Mouse (Mus musculus) cortical plate, adult 2 months (tissue): ENCODE measurements around the gene Aggf1. TPM values are rescaled to one million over a fixed set of nuclear protein-coding genes. Genes with fewer than 3 reads are reported as not detected.

Source experiments
- H3K27ac ChIP-seq: fragments of 200-500 bp; 2 replicates; pipeline ENCODE4 v1.5.1; 2012; ENCODE audit warnings: low read length, control low read depth, inconsistent platforms; ENCODE audit not compliant: insufficient read depth
- H3K4me1 ChIP-seq: fragments of 200-500 bp; 2 replicates; pipeline ENCODE4 v1.6.1; 2011; ENCODE audit warnings: low read length; ENCODE audit not compliant: control insufficient read depth, insufficient read depth
- H3K4me3 ChIP-seq: fragments of 200-500 bp; 2 replicates; pipeline ENCODE4 v1.5.1; 2011; ENCODE audit warnings: mild to moderate bottlenecking, low read length, control low read depth; ENCODE audit not compliant: insufficient read depth
- CTCF ChIP-seq: fragments of 200-500 bp; IDR thresholded peaks from 2 replicates; pipeline ENCODE4 v1.5.1; 2011; ENCODE audit warnings: mild to moderate bottlenecking, control low read depth, low read length; ENCODE audit not compliant: insufficient read depth; ENCODE audit errors: extremely low read depth
- POLR2A ChIP-seq: fragments of 200-500 bp; IDR thresholded peaks from 2 replicates; pipeline ENCODE4 v1.6.1; 2011; ENCODE audit warnings: mild to moderate bottlenecking, low read length, control low read depth; ENCODE audit not compliant: insufficient read depth; ENCODE audit errors: extremely low read depth
- polyA plus RNA-seq: library from polyadenylated mRNA; depleted of rRNA; stranded (reverse); fragments of >200 nt; gene quantifications from 2 replicates; pipeline ENCODE4 v1.2.3, GENCODE M21; 2012

The Aggf1 gene
- polyA plus RNA-seq, 1 experiment, result 39.4 TPM

- no peak overlapping the region for H3K27ac ChIP-seq
- no peak overlapping the region for H3K4me3 ChIP-seq
- H3K4me1 ChIP-seq, result no peaks in the 10 kb centered on the region
- TF ChIP-seq POLR2A (no peak), CTCF (no peak)
These were observed 39.0 kb downstream of the Aggf1 start for GRCm38 (mm10) chr13:95336122-95336677.

GRCm38 (mm10) chr13:95332086-95332899 is 42.9 kb downstream of the Aggf1 start:
- no peak for TF ChIP-seq POLR2A
- TF ChIP-seq CTCF, result no peak
- Histone ChIP-seq H3K4me3 (no peak overlapping the region), H3K27ac (no peak overlapping the region), H3K4me1 (no peaks in the 10 kb centered on the region)

- H3K27ac ChIP-seq, result no peak overlapping the region
- peaks cover 3% of the 10 kb centered on the region; the same call in 1 of the 2 replicates for H3K4me1 ChIP-seq
- no peak overlapping the region for H3K4me3 ChIP-seq
- TF ChIP-seq CTCF (0 out of 2 replicates have a peak, but pooled peaks have one; percentile 2), POLR2A (no peak)
These were observed 44.6 kb downstream of the Aggf1 start for GRCm38 (mm10) chr13:95330507-95330906.

GRCm38 (mm10) chr13:95328767-95329166 is 46.4 kb downstream of the Aggf1 start:
- no peak overlapping the region for H3K4me3 ChIP-seq
- H3K4me1 ChIP-seq, result peaks cover 3% of the 10 kb centered on the region; the same call in 1 of the 2 replicates
- TF ChIP-seq POLR2A, result no peak
- no peak for TF ChIP-seq CTCF
- H3K27ac ChIP-seq, result no peak overlapping the region

- TF ChIP-seq CTCF (no peak), POLR2A (no peak)
- Histone ChIP-seq H3K4me3 (no peak overlapping the region), H3K27ac (no peak overlapping the region), H3K4me1 (peaks cover 3% of the 10 kb centered on the region; the same call in 1 of the 2 replicates)
These were observed 47.8 kb downstream of the Aggf1 start for GRCm38 (mm10) chr13:95327345-95327741.

- TF ChIP-seq CTCF (no peak), POLR2A (no peak)
- Histone ChIP-seq H3K4me3 (peak overlapping the region; percentile 71), H3K27ac (no peak overlapping the region), H3K4me1 (peaks cover 3% of the 10 kb centered on the region; the same call in 1 of the 2 replicates)
These were observed 48.4 kb downstream of the Aggf1 start for GRCm38 (mm10) chr13:95326611-95327344.

GRCm38 (mm10) chr13:95325907-95326550 is 49.1 kb downstream of the Aggf1 start:
- no peak for TF ChIP-seq POLR2A
- no peak for TF ChIP-seq CTCF
- no peak overlapping the region for H3K27ac ChIP-seq
- H3K4me3 ChIP-seq, result peak overlapping the region; percentile 71
- peaks cover 3% of the 10 kb centered on the region; the same call in 1 of the 2 replicates for H3K4me1 ChIP-seq

- TF ChIP-seq CTCF, result no peak
- TF ChIP-seq POLR2A, result no peak
- H3K4me3 ChIP-seq, result peak overlapping the region; percentile 71
- peaks cover 3% of the 10 kb centered on the region; the same call in 1 of the 2 replicates for H3K4me1 ChIP-seq
- H3K27ac ChIP-seq, result peak overlapping the region; percentile 20
These were observed 49.9 kb downstream of the Aggf1 start for GRCm38 (mm10) chr13:95325080-95325906.

GRCm38 (mm10) chr13:95324626-95325079 is 50.5 kb downstream of the Aggf1 start:
- TF ChIP-seq POLR2A (peak; percentile 28; the same call in 1 of the 2 replicates), CTCF (no peak)
- H3K4me1 ChIP-seq, result peaks cover 3% of the 10 kb centered on the region; the same call in 1 of the 2 replicates
- peak overlapping the region; percentile 20 for H3K27ac ChIP-seq
- H3K4me3 ChIP-seq, result peak overlapping the region; percentile 71
